Mouse (Mus musculus): Measurements from ENCODE around the gene Kbtbd2.

DNA sequence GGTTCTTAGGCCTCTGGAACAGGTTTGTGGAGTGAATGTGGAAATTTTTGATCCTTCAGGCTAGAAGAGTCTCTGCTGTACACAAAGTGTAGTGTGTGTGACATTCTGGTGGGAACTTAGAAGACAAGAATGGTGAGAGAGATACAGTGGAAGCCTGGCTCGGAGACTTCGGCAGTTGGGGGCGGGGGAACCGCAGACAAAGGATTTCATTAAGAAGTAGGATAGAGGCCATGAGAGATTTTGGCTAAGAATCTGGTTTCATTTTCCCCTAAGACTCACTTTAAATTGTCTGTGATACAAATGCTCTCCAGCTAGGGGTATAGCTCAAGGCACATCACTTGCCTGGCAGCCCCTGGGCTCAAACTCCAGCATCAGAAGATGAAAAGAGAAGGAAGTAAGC, 7.4 kb upstream of the Kbtbd2 start:
- no peak for TF ChIP-seq CTCF (IDR thresholded peaks at IDR 0.05; ENCODE audit: borderline replicate concordance, control insufficient read depth, extremely low read depth, insufficient read depth, low read length, poor library complexity)
- no peak for TF ChIP-seq POLR2A (IDR thresholded peaks at IDR 0.05; ENCODE audit: control insufficient read depth, extremely low read depth, insufficient read depth, low read length, poor library complexity)
